Mouse (Mus musculus) neural tube, embryonic 12.5 days (tissue): ENCODE measurements at regions not wholly inside any gene's neighbourhood (a gene's known extent, or its start where the extent isn't known, plus 50 kb on each side); places are given as distances from the start of the nearest gene placed in this dataset.

Experiments
- ATAC-seq: fragments of 200-750 bp; cut with Nextera tagmentation; 2 replicates; pipeline ENCODE4 v1.8.0; 2017; ENCODE audit warnings: low read depth, mild to moderate bottlenecking, moderate TSS enrichment, moderate library complexity; ENCODE audit not compliant: low FRiP score
- H3K27ac ChIP-seq: fragments of 300-500 bp; sonication (generic); 2 replicates; pipeline ENCODE4 v1.5.1; 2016
- H3K27me3 ChIP-seq: fragments of 300-500 bp; sonication (generic); replicated peaks from 2 replicates; pipeline ENCODE4 v1.6.1; 2016; ENCODE audit warnings: mild to moderate bottlenecking
- H3K36me3 ChIP-seq: fragments of 300-500 bp; sonication (generic); 2 replicates; pipeline ENCODE4 v1.6.1; 2016; ENCODE audit warnings: mild to moderate bottlenecking
- H3K4me1 ChIP-seq: fragments of 300-500 bp; sonication (generic); 2 replicates; pipeline ENCODE4 v1.6.1; 2016
- H3K4me2 ChIP-seq: fragments of 300-500 bp; sonication (generic); replicated peaks from 2 replicates; pipeline ENCODE4 v1.6.1; 2016; ENCODE audit warnings: mild to moderate bottlenecking
- H3K4me3 ChIP-seq: fragments of 300-500 bp; sonication (generic); 2 replicates; pipeline ENCODE4 v1.5.1; 2016
- H3K9ac ChIP-seq: fragments of 300-500 bp; sonication (generic); 2 replicates; pipeline ENCODE4 v1.6.1; 2016; ENCODE audit warnings: mild to moderate bottlenecking
- H3K9me3 ChIP-seq: fragments of 300-500 bp; sonication (generic); 2 replicates; pipeline ENCODE4 v1.6.1; 2016; ENCODE audit warnings: mild to moderate bottlenecking
- WGBS: fragments of 180-500 bp; shearing (Covaris S2); methylation state at CpG from one replicate; pipeline ENCODE4 v1.1.7; 2016; 5-methylcytosine and 5-hydroxymethylcytosine counted together

- H3K9ac ChIP-seq: no peak overlapping the region
- no peaks in the 10 kb centered on the region for H3K9me3 ChIP-seq
- no peaks in the 10 kb centered on the region for H3K36me3 ChIP-seq
- no peak overlapping the region for H3K4me3 ChIP-seq
- H3K4me2 ChIP-seq: no peak overlapping the region
- no peaks in the 10 kb centered on the region for H3K4me1 ChIP-seq
- no peaks in the 10 kb centered on the region for H3K27me3 ChIP-seq
- WGBS: 64% methylated on average over 7 of the region's 7 CpGs
- no peak overlapping the region for H3K27ac ChIP-seq
- ATAC-seq: no peak
These were observed 298.5 kb upstream of the Pabpc6 start for GRCm38 (mm10) chr17:9967988-9968387.

DNA sequence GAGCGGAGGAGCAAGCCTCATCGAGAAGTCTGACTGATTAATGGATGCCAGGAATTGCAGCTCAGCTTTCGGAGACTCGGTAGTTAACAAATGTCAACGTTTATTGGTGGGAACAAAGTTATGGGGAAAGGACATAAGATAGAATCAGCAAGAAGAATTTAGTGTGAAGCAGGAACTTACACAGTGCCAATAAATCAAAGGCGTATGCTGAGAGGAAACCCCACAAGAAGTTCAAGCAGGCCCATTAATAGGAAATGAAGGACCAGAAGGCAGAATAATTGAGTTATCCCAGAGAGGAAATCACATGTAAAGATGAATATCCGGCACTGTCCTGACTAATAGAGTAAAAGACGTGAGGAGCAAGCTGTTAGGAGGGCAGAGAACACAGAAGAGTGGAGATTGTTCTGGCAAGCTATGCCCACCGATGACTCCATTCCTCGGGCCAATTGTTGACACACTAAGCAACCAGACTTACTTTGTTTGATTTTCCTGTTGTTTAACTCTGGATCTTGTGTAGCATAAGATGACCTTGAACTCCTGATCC, 293.4 kb upstream of the Pabpc6 start:
- Histone ChIP-seq H3K4me3 (no peak overlapping the region), H3K27me3 (no peaks in the 10 kb centered on the region), H3K9ac (no peak overlapping the region), H3K36me3 (no peaks in the 10 kb centered on the region), H3K27ac (no peak overlapping the region), H3K4me2 (no peak overlapping the region), H3K4me1 (no peaks in the 10 kb centered on the region), H3K9me3 (no peaks in the 10 kb centered on the region)
- WGBS: 74% methylated on average over 10 of the region's 10 CpGs
- ATAC-seq: no peak

- 76% methylated on average over 3 of the region's 3 CpGs for WGBS
- H3K4me3 ChIP-seq: no peak overlapping the region
These were observed 279.6 kb upstream of the Pabpc6 start for GRCm38 (mm10) chr17:9948985-9949667.

DNA sequence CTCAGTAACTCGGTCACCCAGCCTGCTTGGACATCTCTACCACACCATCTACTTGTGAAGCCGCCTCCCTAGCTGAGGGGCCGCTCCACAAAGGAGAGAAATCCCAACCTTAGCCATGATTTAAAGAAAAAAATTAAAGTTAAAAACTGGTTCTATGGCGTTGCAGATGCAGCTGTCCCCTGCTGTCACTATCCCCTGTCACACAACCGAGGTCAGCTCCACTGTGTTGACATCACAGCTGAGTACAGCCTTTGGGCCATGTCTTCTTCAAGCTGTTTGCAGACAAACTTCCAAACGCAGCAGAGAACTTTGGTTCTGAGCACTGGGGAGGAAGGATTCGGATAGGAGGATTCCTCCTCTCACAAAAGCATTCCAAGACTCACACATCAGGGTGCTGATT, 278.1 kb upstream of the Pabpc6 start:
- WGBS: 89% methylated on average over 7 of the region's 7 CpGs
- no peak overlapping the region for H3K27ac ChIP-seq
- H3K36me3 ChIP-seq: no peaks in the 10 kb centered on the region
- no peaks in the 10 kb centered on the region for H3K4me1 ChIP-seq
- no peak overlapping the region for H3K4me2 ChIP-seq
- H3K27me3 ChIP-seq: no peaks in the 10 kb centered on the region
- H3K9ac ChIP-seq: no peak overlapping the region
- no peaks in the 10 kb centered on the region for H3K9me3 ChIP-seq
- H3K4me3 ChIP-seq: no peak overlapping the region
- no peak for ATAC-seq

More at GRCm38 (mm10) chr17:9948985-9949667, 279.6 kb upstream of the Pabpc6 start:
- Histone ChIP-seq H3K9me3 (no peaks in the 10 kb centered on the region), H3K4me1 (no peaks in the 10 kb centered on the region), H3K36me3 (no peaks in the 10 kb centered on the region), H3K27me3 (no peaks in the 10 kb centered on the region), H3K4me2 (no peak overlapping the region), H3K9ac (no peak overlapping the region), H3K27ac (no peak overlapping the region)
- no peak for ATAC-seq

DNA sequence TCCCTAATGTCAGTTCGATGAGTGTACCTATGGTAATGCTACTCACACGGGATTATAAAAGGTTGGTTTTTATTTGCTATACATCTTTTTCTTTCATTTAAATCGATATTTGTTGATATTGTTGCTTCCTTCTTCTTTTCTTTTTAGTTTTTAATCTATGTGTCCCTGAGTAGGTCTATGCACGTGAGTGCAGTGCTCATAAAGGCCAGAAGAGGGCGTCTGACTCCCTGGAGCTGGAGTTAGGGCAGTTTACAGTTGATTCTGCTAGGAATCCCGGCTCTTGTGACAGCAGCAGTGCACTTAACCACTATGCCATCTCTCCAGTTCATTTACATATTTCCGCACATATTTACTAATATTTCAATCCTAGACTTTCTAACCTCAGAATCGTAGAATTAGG, 275.0 kb upstream of the Pabpc6 start:
- Histone ChIP-seq H3K9ac (no peak overlapping the region), H3K4me1 (no peaks in the 10 kb centered on the region), H3K27me3 (no peaks in the 10 kb centered on the region), H3K27ac (no peak overlapping the region), H3K9me3 (no peaks in the 10 kb centered on the region), H3K4me3 (no peak overlapping the region), H3K4me2 (no peak overlapping the region), H3K36me3 (no peaks in the 10 kb centered on the region)
- no peak for ATAC-seq
- 87% methylated on average over 8 of the region's 8 CpGs for WGBS

DNA sequence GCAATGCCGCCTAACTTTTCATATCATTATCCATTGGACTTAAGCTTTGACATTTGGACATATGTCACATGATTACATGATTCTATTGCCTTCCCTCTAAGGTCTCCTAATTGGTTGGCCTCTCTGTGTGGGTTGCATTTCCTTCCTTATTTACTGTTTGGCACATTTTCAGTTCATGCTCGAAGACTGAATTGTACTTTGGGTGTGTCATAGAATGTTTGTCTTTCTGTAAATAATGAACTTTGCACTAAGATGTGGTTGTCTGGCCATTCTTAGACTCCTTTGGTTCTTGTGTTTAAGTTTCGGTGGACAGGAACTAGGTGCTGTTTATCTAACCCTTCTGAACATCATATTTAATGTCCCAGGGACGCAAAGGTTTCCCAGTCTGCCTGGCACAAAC, 272.7 kb upstream of the Pabpc6 start:
- H3K4me2 ChIP-seq: no peak overlapping the region

GRCm38 (mm10) chr17:9939576-9939975, 270.1 kb upstream of the Pabpc6 start:
- no peaks in the 10 kb centered on the region for H3K4me1 ChIP-seq
- WGBS: 63% methylated on average over 6 of the region's 6 CpGs
- no peak overlapping the region for H3K9ac ChIP-seq
- H3K4me2 ChIP-seq: no peak overlapping the region
- no peaks in the 10 kb centered on the region for H3K9me3 ChIP-seq
- H3K27me3 ChIP-seq: no peaks in the 10 kb centered on the region
- no peak overlapping the region for H3K4me3 ChIP-seq
- no peak for ATAC-seq
- no peaks in the 10 kb centered on the region for H3K36me3 ChIP-seq
- H3K27ac ChIP-seq: no peak overlapping the region

More for the DNA sequence above, 272.7 kb upstream of the Pabpc6 start:
- ATAC-seq: no peak
- Histone ChIP-seq H3K36me3 (no peaks in the 10 kb centered on the region), H3K9ac (no peak overlapping the region), H3K4me1 (no peaks in the 10 kb centered on the region), H3K27me3 (no peaks in the 10 kb centered on the region), H3K27ac (no peak overlapping the region), H3K4me3 (no peak overlapping the region), H3K9me3 (no peaks in the 10 kb centered on the region)
- 88% methylated on average over 4 of the region's 4 CpGs for WGBS

GRCm38 (mm10) chr17:9938426-9938825, 268.9 kb upstream of the Pabpc6 start:
- H3K9me3 ChIP-seq: no peaks in the 10 kb centered on the region
- H3K9ac ChIP-seq: no peak overlapping the region
- no peak overlapping the region for H3K27ac ChIP-seq
- H3K4me2 ChIP-seq: no peak overlapping the region
- WGBS: 75% methylated on average over 10 of the region's 10 CpGs
- H3K27me3 ChIP-seq: no peaks in the 10 kb centered on the region
- H3K4me1 ChIP-seq: no peaks in the 10 kb centered on the region
- H3K4me3 ChIP-seq: no peak overlapping the region
- ATAC-seq: no peak
- no peaks in the 10 kb centered on the region for H3K36me3 ChIP-seq

DNA sequence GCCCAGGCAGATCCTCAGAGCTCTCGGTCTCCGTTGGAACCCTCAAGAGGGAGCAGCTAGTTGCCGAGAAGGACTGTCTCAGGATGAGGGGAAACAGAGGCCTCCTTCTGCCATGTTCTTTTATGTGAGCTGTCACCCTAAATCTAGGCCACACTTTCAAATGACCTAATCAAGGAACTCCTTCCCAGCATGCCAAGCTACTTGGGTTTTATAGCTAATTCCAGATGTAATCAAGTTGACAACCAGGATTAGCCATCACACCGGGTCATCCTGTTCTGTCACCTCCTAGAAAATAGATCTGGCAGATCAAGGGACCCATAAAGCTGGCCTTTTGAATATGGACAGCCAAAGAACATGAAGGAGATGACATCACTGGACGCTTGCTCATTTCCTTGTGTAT, 267.7 kb upstream of the Pabpc6 start:
- Histone ChIP-seq H3K4me2 (no peak overlapping the region), H3K9ac (no peak overlapping the region), H3K4me3 (no peak overlapping the region), H3K27me3 (no peaks in the 10 kb centered on the region), H3K36me3 (no peaks in the 10 kb centered on the region), H3K4me1 (0 out of 2 replicates have a peak, but pooled peaks cover under 1% of the 10 kb centered on the region), H3K27ac (no peak overlapping the region), H3K9me3 (no peaks in the 10 kb centered on the region)
- no peak for ATAC-seq
- 66% methylated on average over 5 of the region's 5 CpGs for WGBS

GRCm38 (mm10) chr17:9932186-9932585, 262.7 kb upstream of the Pabpc6 start:
- H3K4me1 ChIP-seq: peaks cover 11% of the 10 kb centered on the region; the same call in 1 of the 2 replicates
- no peaks in the 10 kb centered on the region for H3K36me3 ChIP-seq
- H3K9me3 ChIP-seq: no peaks in the 10 kb centered on the region
- no peak for ATAC-seq
- no peak overlapping the region for H3K4me3 ChIP-seq
- H3K27ac ChIP-seq: no peak overlapping the region
- H3K9ac ChIP-seq: no peak overlapping the region
- H3K4me2 ChIP-seq: no peak overlapping the region
- H3K27me3 ChIP-seq: no peaks in the 10 kb centered on the region
- WGBS: 85% methylated on average over 8 of the region's 8 CpGs

DNA sequence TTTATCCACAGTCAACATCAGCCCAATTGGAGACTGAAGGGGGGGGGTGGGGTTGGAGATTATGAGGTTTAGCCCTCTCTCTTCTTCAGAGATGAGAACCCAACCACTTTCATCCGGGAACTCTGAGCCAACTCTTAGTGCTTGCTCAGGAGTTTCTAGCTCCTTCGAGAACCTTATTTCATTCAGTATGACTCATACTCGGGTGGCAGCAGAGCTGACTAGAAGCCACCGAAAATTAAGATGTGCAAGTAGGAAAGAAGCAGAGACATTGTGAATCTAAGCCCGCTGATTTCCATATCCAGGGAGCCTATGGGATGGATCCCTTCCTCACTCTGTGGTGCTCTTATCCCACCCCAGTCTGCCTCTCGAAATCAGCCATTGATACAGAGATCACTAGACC, 262.0 kb upstream of the Pabpc6 start:
- no peak overlapping the region for H3K4me3 ChIP-seq
- peaks cover 11% of the 10 kb centered on the region; the same call in 1 of the 2 replicates for H3K4me1 ChIP-seq
- no peak overlapping the region for H3K4me2 ChIP-seq
- H3K9ac ChIP-seq: no peak overlapping the region
- ATAC-seq: no peak
- no peaks in the 10 kb centered on the region for H3K36me3 ChIP-seq
- H3K27ac ChIP-seq: no peak overlapping the region
- 88% methylated on average over 6 of the region's 6 CpGs for WGBS
- H3K27me3 ChIP-seq: no peaks in the 10 kb centered on the region
- H3K9me3 ChIP-seq: no peaks in the 10 kb centered on the region

DNA sequence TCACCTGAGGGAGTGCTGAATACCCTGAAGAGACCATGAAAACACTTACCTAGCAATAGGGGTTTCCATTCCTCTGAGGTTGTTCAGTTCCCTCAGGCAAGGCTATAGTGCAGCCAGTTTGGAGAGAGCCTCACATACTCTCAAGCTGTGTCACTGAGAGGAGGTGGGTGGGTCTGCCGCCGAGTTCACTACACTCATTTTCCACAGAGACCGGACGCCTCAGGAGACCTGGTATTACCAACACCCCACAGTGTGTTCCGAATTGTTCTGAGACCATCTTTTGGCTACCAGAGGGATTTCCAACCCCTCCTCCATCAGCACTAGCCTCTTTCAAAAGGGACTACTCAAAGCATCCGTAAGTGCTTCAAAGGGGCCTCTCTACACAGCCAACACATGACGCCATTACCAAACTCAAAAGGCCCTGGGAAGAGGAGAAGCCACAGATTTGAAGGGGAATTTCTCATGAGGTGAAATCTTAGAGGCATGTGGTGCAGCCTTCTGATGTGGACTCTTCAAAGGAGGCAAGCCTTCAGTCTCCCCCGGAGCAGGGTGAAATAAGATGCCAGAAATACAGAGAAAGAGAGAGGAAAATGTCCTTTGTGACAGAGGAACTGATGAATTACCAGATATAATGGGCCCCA, 260.1 kb upstream of the Pabpc6 start:
- H3K36me3 ChIP-seq: no peaks in the 10 kb centered on the region
- H3K9me3 ChIP-seq: no peaks in the 10 kb centered on the region
- H3K27ac ChIP-seq: no peak overlapping the region
- H3K9ac ChIP-seq: no peak overlapping the region
- no peak overlapping the region for H3K4me2 ChIP-seq
- ATAC-seq: no peak
- no peak overlapping the region for H3K4me3 ChIP-seq
- no peaks in the 10 kb centered on the region for H3K27me3 ChIP-seq
- H3K4me1 ChIP-seq: peaks cover 11% of the 10 kb centered on the region; the same call in 1 of the 2 replicates
- WGBS: 64% methylated on average over 8 of the region's 8 CpGs
